In genomic region chr6:54566546-54566919, GRCm38 (mm10) we compare ENCODE assay signal across 8 mouse cellular contexts. TPM values are rescaled to one million over a fixed set of nuclear protein-coding genes. Genes with fewer than 3 reads are reported as not detected.
A peak's percentile ranks its signal among the peaks of the same experiment; 100 is the strongest.
DNase-seq lines count a peak whose midpoint lies in the region; ATAC-seq and TF ChIP-seq lines count a peak whose summit lies in the region.
"Had no signal": no experiment of that assay in that cellular context is flagged by ENCODE, and none has a peak within 500 bp of the region (broad histone marks: within the 10 kb centered on the region; RNA-seq: fewer than 3 reads in every experiment).

No protein-coding gene starts in this region.

- 13% methylated on average over 6 of the region's 6 CpGs for WGBS in lung, postnatal 0 days
- WGBS in forebrain, embryonic 15.5 days, result 4% methylated on average over 6 of the region's 6 CpGs
- WGBS in liver, embryonic 12.5 days (ENCODE audit: insufficient replicate concordance), result 20% methylated on average over 6 of the region's 6 CpGs
- WGBS in stomach, embryonic 16.5 days, result 4% methylated on average over 6 of the region's 6 CpGs

- no peaks in the 10 kb centered on the region for H3K36me3 ChIP-seq in lung, postnatal 0 days (ENCODE audit: insufficient read depth, low read length)
- no peaks in the 10 kb centered on the region for H3K36me3 ChIP-seq in forebrain, embryonic 15.5 days
- H3K36me3 ChIP-seq in liver, embryonic 12.5 days, result no peaks in the 10 kb centered on the region
- no peaks in the 10 kb centered on the region for H3K36me3 ChIP-seq in stomach, embryonic 16.5 days (ENCODE audit: control insufficient read depth, insufficient read depth, low read length)

- H3K4me1 ChIP-seq in lung, postnatal 0 days (ENCODE audit: insufficient read depth, low read depth, low read length), result no peaks in the 10 kb centered on the region
- peaks cover 64% of the 10 kb centered on the region for H3K4me1 ChIP-seq in forebrain, embryonic 15.5 days
- 0 out of 2 replicates have a peak, but pooled peaks cover 9% of the 10 kb centered on the region for H3K4me1 ChIP-seq in liver, embryonic 12.5 days
- 0 out of 2 replicates have a peak, but pooled peaks cover 4% of the 10 kb centered on the region for H3K4me1 ChIP-seq in stomach, embryonic 16.5 days (ENCODE audit: control insufficient read depth, insufficient read depth, low read length)

- H3K27me3 ChIP-seq in lung, postnatal 0 days (replicated peaks; ENCODE audit: insufficient read depth, low read length), result no peaks in the 10 kb centered on the region
- H3K27me3 ChIP-seq in forebrain, embryonic 15.5 days, result no peaks in the 10 kb centered on the region
- peaks cover 69% of the 10 kb centered on the region for H3K27me3 ChIP-seq in liver, embryonic 12.5 days (replicated peaks)
- no peaks in the 10 kb centered on the region for H3K27me3 ChIP-seq in stomach, embryonic 16.5 days (ENCODE audit: control insufficient read depth, insufficient read depth, low read length)

- TF ChIP-seq CTCF in lung, postnatal 0 days (IDR thresholded peaks at IDR 0.05), result no peak

- no peak for ATAC-seq in lung, postnatal 0 days
- ATAC-seq in forebrain, embryonic 15.5 days (replicated peaks), result no peak; the same call in 1 of the 2 replicates
- ATAC-seq in liver, embryonic 12.5 days, result no peak
- ATAC-seq in stomach, embryonic 16.5 days (ENCODE audit: insufficient read depth, low FRiP score), result no peak

- H3K4me2 ChIP-seq in lung, postnatal 0 days (replicated peaks; ENCODE audit: low read depth, low read length), result peak overlapping the region; percentile 74
- peak overlapping the region; percentile 69 for H3K4me2 ChIP-seq in forebrain, embryonic 15.5 days (replicated peaks)
- peak overlapping the region; percentile 70 for H3K4me2 ChIP-seq in liver, embryonic 12.5 days
- H3K4me2 ChIP-seq in stomach, embryonic 16.5 days (ENCODE audit: low read depth, low read length), result peak overlapping the region; percentile 93

- H3K27ac ChIP-seq in lung, postnatal 0 days (ENCODE audit: low read length), result no peak overlapping the region
- peak overlapping the region; percentile 96 for H3K27ac ChIP-seq in forebrain, embryonic 15.5 days (replicated peaks)
- no peak overlapping the region for H3K27ac ChIP-seq in liver, embryonic 12.5 days
- no peak overlapping the region for H3K27ac ChIP-seq in stomach, embryonic 16.5 days (ENCODE audit: low read length)
- H3K27ac ChIP-seq: macrophage had no signal

- DNase-seq in lung, postnatal 0 days (ENCODE audit: low spot score), result no peak
- no peak for DNase-seq in lung, postnatal 10 days
- no peak for DNase-seq in spleen, postnatal 10 days (ENCODE audit: low spot score in 2 of 2)
- no peak for DNase-seq in ovary, adult 18-20 months (ENCODE audit: low spot score)

- TF ChIP-seq EP300 in lung, postnatal 0 days (IDR thresholded peaks at IDR 0.05), result no peak

- H3K9me3 ChIP-seq in lung, postnatal 0 days (ENCODE audit: low read length), result no peaks in the 10 kb centered on the region
- no peaks in the 10 kb centered on the region for H3K9me3 ChIP-seq in forebrain, embryonic 15.5 days
- H3K9me3 ChIP-seq in liver, embryonic 12.5 days (replicated peaks), result no peaks in the 10 kb centered on the region
- H3K9me3 ChIP-seq in stomach, embryonic 16.5 days (replicated peaks; ENCODE audit: control insufficient read depth, low read length), result no peaks in the 10 kb centered on the region

- peak overlapping the region; percentile 37 for H3K4me3 ChIP-seq in lung, postnatal 0 days (ENCODE audit: low read depth, low read length)
- peak overlapping the region; percentile 64 for H3K4me3 ChIP-seq in forebrain, embryonic 15.5 days
- H3K4me3 ChIP-seq in liver, embryonic 12.5 days, result peak overlapping the region; percentile 44
- peak overlapping the region; percentile 55 for H3K4me3 ChIP-seq in stomach, embryonic 16.5 days (replicated peaks; ENCODE audit: low read length)

- H3K9ac ChIP-seq in lung, postnatal 0 days (replicated peaks; ENCODE audit: low read depth), result no peak overlapping the region
- H3K9ac ChIP-seq in forebrain, embryonic 15.5 days (replicated peaks), result peak overlapping the region; percentile 91
- no peak overlapping the region for H3K9ac ChIP-seq in liver, embryonic 12.5 days
- peak overlapping the region; percentile 70 for H3K9ac ChIP-seq in stomach, embryonic 16.5 days (ENCODE audit: low read length)

RNA-seq across cellular contexts. Expression of gene Scrn1, which starts 0.2 kb away (rescaled TPM):
- 2.8 TPM in 2 replicates for polyA plus RNA-seq in lung, postnatal 0 days (2015; fragmentation: Nextera tagmentation; extraction: Ambion mirVana)
- 135 TPM in 2 replicates for polyA plus RNA-seq in forebrain, embryonic 15.5 days (2015; fragmentation: Nextera tagmentation; extraction: Ambion mirVana)
- 0.60 and 0.68 TPM in 2 replicates for polyA plus RNA-seq in liver, embryonic 12.5 days (2016; fragmentation: Nextera tagmentation; extraction: Ambion mirVana)
- 6.9 and 8.3 TPM in 2 replicates for polyA plus RNA-seq in stomach, embryonic 16.5 days (2015; fragmentation: Nextera tagmentation; extraction: Ambion mirVana)
- polyA plus RNA-seq: macrophage had no signal

RNA-seq across cellular contexts. Expression of gene Plekha8, which starts 28.4 kb away (rescaled TPM):
- polyA plus RNA-seq in lung, postnatal 0 days (2015; fragmentation: Nextera tagmentation; extraction: Ambion mirVana), result 4.0 and 4.7 TPM in 2 replicates
- polyA plus RNA-seq in forebrain, embryonic 15.5 days (2015; fragmentation: Nextera tagmentation; extraction: Ambion mirVana), result 9.6 and 10.2 TPM in 2 replicates
- polyA plus RNA-seq in liver, embryonic 12.5 days (2016; fragmentation: Nextera tagmentation; extraction: Ambion mirVana), result 5.0 TPM in 2 replicates
- 5.3 and 5.7 TPM in 2 replicates for polyA plus RNA-seq in stomach, embryonic 16.5 days (2015; fragmentation: Nextera tagmentation; extraction: Ambion mirVana)

RNA-seq across cellular contexts. Expression of gene Fkbp14, which starts 30.6 kb away (rescaled TPM):
- 13.6 and 16.1 TPM in 2 replicates for polyA plus RNA-seq in lung, postnatal 0 days (2015; fragmentation: Nextera tagmentation; extraction: Ambion mirVana)
- polyA plus RNA-seq in forebrain, embryonic 15.5 days (2015; fragmentation: Nextera tagmentation; extraction: Ambion mirVana), result 6.6 and 7.4 TPM in 2 replicates
- polyA plus RNA-seq in liver, embryonic 12.5 days (2016; fragmentation: Nextera tagmentation; extraction: Ambion mirVana), result 5.9 and 6.2 TPM in 2 replicates
- polyA plus RNA-seq in stomach, embryonic 16.5 days (2015; fragmentation: Nextera tagmentation; extraction: Ambion mirVana), result 33.9 and 34.2 TPM in 2 replicates

Comparison
In these comparisons a context has a peak if more than half of its experiments do, and no peak if none do; other contexts are left out.
1. H3K9ac ChIP-seq: peak in forebrain, embryonic 15.5 days (single experiment) and stomach, embryonic 16.5 days (single experiment); none in lung, postnatal 0 days (single experiment) and liver, embryonic 12.5 days (single experiment).
2. RNA of gene Scrn1, which starts 0.2 kb away (polyA plus RNA-seq): 135 TPM in forebrain, embryonic 15.5 days; 6.9 to 8.3 TPM in stomach, embryonic 16.5 days, 2.8 TPM in lung, postnatal 0 days and 0.60 to 0.68 TPM in liver, embryonic 12.5 days; every median in the first group is over 10 times any median in the second.
3. Peak in every context shown above with its lines, with median percentiles within 50 percentile points of each other: H3K4me2 ChIP-seq and H3K4me3 ChIP-seq.